Mouse (Mus musculus) embryonic facial prominence, embryonic 14.5 days (tissue): ENCODE measurements around the gene Pde1a. TPM values are rescaled to one million over a fixed set of nuclear protein-coding genes. Genes with fewer than 3 reads are reported as not detected.

Experiments used
- ATAC-seq: fragments of 200-750 bp; cut with Nextera tagmentation; 2 replicates; pipeline ENCODE4 v1.8.0; 2017; ENCODE audit warnings: low read depth, moderate number of reproducible peaks, moderate TSS enrichment
- DNase-seq: peaks from one replicate; pipeline ENCODE4 v3.0.0-alpha.2; 2015; ENCODE audit warnings: low spot score
- H3K27ac ChIP-seq: fragments of 300-500 bp; sonication (generic); replicated peaks from 2 replicates; pipeline ENCODE4 v1.5.1; 2014; ENCODE audit warnings: low read depth, mild to moderate bottlenecking, low read length, moderate library complexity
- H3K27me3 ChIP-seq: fragments of 300-500 bp; sonication (generic); replicated peaks from 2 replicates; pipeline ENCODE4 v1.6.1; 2014; ENCODE audit warnings: low read length; ENCODE audit not compliant: control insufficient read depth, insufficient read depth
- H3K36me3 ChIP-seq: fragments of 300-500 bp; sonication (generic); 2 replicates; pipeline ENCODE4 v1.6.1; 2014; ENCODE audit warnings: low read length, mixed read lengths; ENCODE audit not compliant: control insufficient read depth, insufficient read depth
- H3K4me1 ChIP-seq: fragments of 300-500 bp; sonication (generic); 2 replicates; pipeline ENCODE4 v1.6.1; 2014; ENCODE audit warnings: antibody characterized with exemption, low read length; ENCODE audit not compliant: control insufficient read depth, insufficient read depth
- H3K4me2 ChIP-seq: fragments of 300-500 bp; sonication (generic); 2 replicates; pipeline ENCODE4 v1.6.1; 2014; ENCODE audit warnings: low read depth, mild to moderate bottlenecking, low read length, moderate library complexity, mixed read lengths
- H3K4me3 ChIP-seq: fragments of 300-500 bp; sonication (generic); 2 replicates; pipeline ENCODE4 v1.5.1; 2014; ENCODE audit warnings: low read depth, mild to moderate bottlenecking, low read length
- H3K9ac ChIP-seq: fragments of 300-500 bp; sonication (generic); 2 replicates; pipeline ENCODE4 v1.6.1; 2014; ENCODE audit warnings: low read depth, mild to moderate bottlenecking, low read length, moderate library complexity, mixed read lengths
- H3K9me3 ChIP-seq: fragments of 300-500 bp; sonication (generic); 2 replicates; pipeline ENCODE4 v1.6.1; 2016; ENCODE audit warnings: low read length; ENCODE audit not compliant: control insufficient read depth
- WGBS: fragments of 180-500 bp; shearing (Covaris S2); extraction: QIAGEN DNeasy Blood & Tissue Kit; methylation state at CpG from one replicate; pipeline ENCODE4 v1.1.7; 2014; 5-methylcytosine and 5-hydroxymethylcytosine counted together
- polyA plus RNA-seq: library from polyadenylated mRNA; unstranded; fragments of >200 nt; fragmentation: Nextera tagmentation; extraction: Ambion mirVana; gene quantifications from 2 replicates; pipeline ENCODE4 v1.2.1, GENCODE M21; 2014

The Pde1a gene
- polyA plus RNA-seq, 1 experiment from 2014 or later, result 14.3 TPM

DNA sequence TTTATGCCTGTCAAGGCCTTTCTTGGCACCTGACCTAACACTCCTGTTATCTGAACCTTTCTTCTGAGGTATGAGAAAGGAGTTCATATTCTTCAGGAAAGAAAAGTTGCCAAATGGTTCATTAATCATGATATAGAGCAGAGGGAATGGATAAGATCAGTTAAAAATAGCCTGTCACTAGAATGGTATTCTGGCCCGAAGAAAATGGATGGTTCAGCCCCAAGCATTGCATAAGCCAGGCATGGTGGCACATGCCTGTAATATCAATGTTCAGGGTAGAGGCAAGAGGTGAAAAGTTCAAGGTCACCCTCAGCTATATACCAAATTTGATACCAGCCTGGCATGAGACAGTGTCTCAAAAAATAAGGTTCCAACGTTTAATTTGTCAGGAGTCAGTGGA, 336.1 kb downstream of the Pde1a start:
- ATAC-seq, result no peak
- WGBS, result 65% methylated on average over 2 of the region's 2 CpGs
- DNase-seq, result no peak

DNA sequence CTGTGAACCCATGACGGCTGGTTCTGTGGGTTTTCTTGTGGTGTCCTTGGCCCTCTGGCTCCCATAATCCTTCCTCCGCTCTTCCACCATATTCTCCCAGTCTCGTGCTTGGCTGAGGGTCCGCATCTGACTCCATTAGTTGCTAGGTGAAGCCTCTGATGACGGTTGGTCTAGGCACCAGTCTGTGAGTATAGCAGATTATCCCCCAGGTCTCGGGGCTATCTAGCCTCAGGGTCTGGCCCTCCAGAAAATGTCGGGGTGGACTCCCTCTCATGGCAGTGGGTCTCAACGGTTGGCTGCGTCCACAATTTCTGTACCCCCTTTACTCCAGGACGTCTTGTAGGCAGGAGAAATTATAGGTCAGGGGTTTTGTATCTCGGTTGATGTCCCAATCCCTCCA, 342.8 kb downstream of the Pde1a start:
- Histone ChIP-seq H3K9me3 (no peaks in the 10 kb centered on the region), H3K4me3 (no peak overlapping the region), H3K9ac (no peak overlapping the region), H3K27me3 (no peaks in the 10 kb centered on the region), H3K4me1 (peaks cover 11% of the 10 kb centered on the region; the same call in 1 of the 2 replicates), H3K27ac (no peak overlapping the region), H3K4me2 (no peak overlapping the region), H3K36me3 (no peaks in the 10 kb centered on the region)
- WGBS, result 84% methylated on average over 11 of the region's 11 CpGs
- no peak for DNase-seq
- ATAC-seq, result no peak

More for the DNA sequence above, 336.1 kb downstream of the Pde1a start:
- no peaks in the 10 kb centered on the region for H3K36me3 ChIP-seq
- H3K4me2 ChIP-seq, result no peak overlapping the region
- no peak overlapping the region for H3K4me3 ChIP-seq
- H3K9ac ChIP-seq, result no peak overlapping the region
- H3K9me3 ChIP-seq, result no peaks in the 10 kb centered on the region
- H3K4me1 ChIP-seq, result peaks cover 5% of the 10 kb centered on the region; the same call in 1 of the 2 replicates
- no peaks in the 10 kb centered on the region for H3K27me3 ChIP-seq
- H3K27ac ChIP-seq, result no peak overlapping the region

DNA sequence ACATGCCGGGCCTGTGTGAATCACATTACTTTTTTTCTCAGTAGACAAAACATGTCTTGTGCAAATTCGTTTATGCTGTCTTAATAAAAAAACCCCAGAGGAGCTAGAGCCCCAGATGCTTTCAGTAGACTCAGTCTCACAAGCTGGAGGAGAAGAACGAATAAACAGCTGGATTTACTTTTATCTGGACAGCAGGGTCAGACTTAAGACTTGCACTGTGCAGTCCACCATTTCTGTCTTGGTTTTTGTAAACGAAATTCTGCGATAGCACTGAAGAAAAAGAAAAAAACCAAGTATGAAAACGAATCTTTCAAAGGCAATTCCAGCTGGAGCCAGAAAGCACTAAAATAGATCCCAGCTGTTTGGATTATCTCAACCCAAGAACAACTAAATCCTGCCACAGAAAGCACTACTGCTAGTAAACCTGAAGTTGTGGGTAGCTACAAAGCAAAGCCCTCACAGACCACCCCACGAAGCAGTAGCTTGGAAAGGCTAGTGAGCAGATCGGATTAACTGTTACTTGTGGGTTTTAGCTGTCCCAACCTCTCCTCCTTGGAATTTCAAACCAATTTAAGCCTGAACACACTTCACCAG, 343.6 kb downstream of the Pde1a start:
- ATAC-seq (no peak), DNase-seq (peak; percentile 74)
- Histone ChIP-seq H3K36me3 (no peaks in the 10 kb centered on the region), H3K4me3 (no peak overlapping the region), H3K9ac (no peak overlapping the region), H3K27me3 (no peaks in the 10 kb centered on the region), H3K4me2 (peak overlapping the region; percentile 16), H3K9me3 (no peaks in the 10 kb centered on the region), H3K4me1 (peaks cover 11% of the 10 kb centered on the region; the same call in 1 of the 2 replicates), H3K27ac (no peak overlapping the region)
- 20% methylated on average over 8 of the region's 8 CpGs for WGBS

Other genes with a start within 250 kb of the Pde1a start
- gene Prdx6b, start 163.0 kb upstream of the Pde1a start, polyA plus RNA-seq, result not detected in 2 replicates
- 84.2 and 87.8 TPM in 2 replicates for gene Dnajc10, start 186.0 kb upstream of the Pde1a start, polyA plus RNA-seq